Mouse (Mus musculus): ENCODE data around the gene Platr25.
"Not testable (repeated sequence)": the region's sequence is repeated elsewhere in the genome, so short reads cannot be mapped to it uniquely, and the experiment has no call there.

GRCm38 (mm10) chr13:62760432-62761415, at the start of gene Platr25:
- TF ChIP-seq MAX (IDR thresholded peaks at IDR 0.05); CTCF (IDR thresholded peaks at IDR 0.05; ENCODE audit: control insufficient read depth, insufficient read depth, insufficient read length); USF1 (IDR thresholded peaks at IDR 0.05; ENCODE audit: low read depth): not testable (repeated sequence)
